Comparison of ENCODE assay signal across 8 mouse cellular contexts in genomic region chr5:108462446-108462845, GRCm38 (mm10). TPM values are rescaled to one million over a fixed set of nuclear protein-coding genes. Genes with fewer than 3 reads are reported as not detected.
DNase-seq lines count a peak whose midpoint lies in the region; ATAC-seq and TF ChIP-seq lines count a peak whose summit lies in the region.

No protein-coding gene starts in this region.

- 28% methylated on average over 4 of the region's 4 CpGs for WGBS in kidney, embryonic 14.5 days
- WGBS in intestine, embryonic 16.5 days = 32% methylated on average over 4 of the region's 4 CpGs

- H3K4me1 ChIP-seq in kidney, embryonic 14.5 days (ENCODE audit: control insufficient read depth, insufficient read depth, low read length) = peaks cover 17% of the 10 kb centered on the region; the same call in 1 of the 2 replicates
- H3K4me1 ChIP-seq in intestine, embryonic 16.5 days (ENCODE audit: control insufficient read depth, insufficient read depth, low read length) = peaks cover 16% of the 10 kb centered on the region

- H3K27ac ChIP-seq in kidney, embryonic 14.5 days (ENCODE audit: low read depth, low read length) = no peak overlapping the region; the same call in 1 of the 2 replicates
- H3K27ac ChIP-seq in intestine, embryonic 16.5 days (ENCODE audit: low read length) = peak overlapping the region; percentile 24; the same call in 1 of the 2 replicates

- ATAC-seq in kidney, embryonic 14.5 days (ENCODE audit: low FRiP score, low TSS enrichment) = no peak
- ATAC-seq in intestine, embryonic 16.5 days = no peak
- ATAC-seq in erythroid progenitor cell, adult 5-6 weeks (replicated peaks; ENCODE audit: low FRiP score, poor library complexity, severe bottlenecking) = no peak

- H3ac ChIP-seq in myocyte (ENCODE audit: control insufficient read depth, insufficient read length) = peak overlapping the region; percentile 96

- no peaks in the 10 kb centered on the region for H3K27me3 ChIP-seq in kidney, embryonic 14.5 days (ENCODE audit: control insufficient read depth, insufficient read depth, low read length)
- H3K27me3 ChIP-seq in intestine, embryonic 16.5 days (replicated peaks; ENCODE audit: control insufficient read depth, insufficient read depth, low read length) = no peaks in the 10 kb centered on the region
- no peaks in the 10 kb centered on the region for H3K27me3 ChIP-seq in myocyte (ENCODE audit: control insufficient read depth, insufficient read depth, insufficient read length)

- peak; percentile 34 for TF ChIP-seq POLR2A in myocyte (IDR thresholded peaks at IDR 0.05; ENCODE audit: insufficient read length, low read depth)

- H3K9me3 ChIP-seq in kidney, embryonic 14.5 days (ENCODE audit: control insufficient read depth, low read length) = no peaks in the 10 kb centered on the region
- H3K9me3 ChIP-seq in intestine, embryonic 16.5 days (ENCODE audit: control insufficient read depth, low read length) = no peaks in the 10 kb centered on the region

- H3K4me2 ChIP-seq in kidney, embryonic 14.5 days (replicated peaks; ENCODE audit: low read depth, low read length) = peak overlapping the region; percentile 96
- H3K4me2 ChIP-seq in intestine, embryonic 16.5 days (ENCODE audit: low read depth, low read length) = peak overlapping the region; percentile 82
- peak overlapping the region; percentile 99 for H3K4me2 ChIP-seq in myocyte (ENCODE audit: low read depth)

- DNase-seq in kidney, postnatal 36 days = no peak
- peak; percentile 5 for DNase-seq in embryo, embryonic 10.5 days (ENCODE audit: low spot score)
- DNase-seq in adrenal gland, postnatal 36 days = no peak
- DNase-seq in urinary bladder, postnatal 25 days (ENCODE audit: low spot score) = no peak

- H3K9ac ChIP-seq in kidney, embryonic 14.5 days (ENCODE audit: low read depth, low read length) = peak overlapping the region; percentile 98
- H3K9ac ChIP-seq in intestine, embryonic 16.5 days (ENCODE audit: low read depth, low read length) = peak overlapping the region; percentile 99

- H3K36me3 ChIP-seq in kidney, embryonic 14.5 days (ENCODE audit: control insufficient read depth, insufficient read depth, low read length) = no peaks in the 10 kb centered on the region
- no peaks in the 10 kb centered on the region for H3K36me3 ChIP-seq in intestine, embryonic 16.5 days (ENCODE audit: control insufficient read depth, insufficient read depth, low read length)
- H3K36me3 ChIP-seq in myocyte (ENCODE audit: control insufficient read depth, insufficient read depth) = no peaks in the 10 kb centered on the region

- peaks cover 62% of the 10 kb centered on the region for H3K79me2 ChIP-seq in myocyte (ENCODE audit: control insufficient read depth, insufficient read depth)

- peak overlapping the region; percentile 97 for H3K4me3 ChIP-seq in kidney, embryonic 14.5 days (ENCODE audit: low read length)
- H3K4me3 ChIP-seq in intestine, embryonic 16.5 days (ENCODE audit: low read length) = peak overlapping the region; percentile 95
- peak overlapping the region; percentile 92 for H3K4me3 ChIP-seq in myocyte

TF ChIP-seq in myocyte, 11 proteins besides CTCF, POLR2A, EP300 and RAD21:
- TF ChIP-seq E2F4 (IDR thresholded peaks at IDR 0.05; ENCODE audit: insufficient read depth) (no peak), TCF12 (IDR thresholded peaks at IDR 0.05; ENCODE audit: insufficient read depth, poor library complexity, severe bottlenecking) (no peak), MYOG (IDR thresholded peaks at IDR 0.05; ENCODE audit: control insufficient read depth in 1 of 3, insufficient read depth in 1 of 3, insufficient read length in 2 of 3, low read depth in 2 of 3) (no peak), REST (IDR thresholded peaks at IDR 0.05; ENCODE audit: insufficient read depth, insufficient read length) (no peak), POLR2AphosphoS2 (IDR thresholded peaks at IDR 0.05; ENCODE audit: insufficient read length, low read depth) (peak; percentile 12), TCF3 (IDR thresholded peaks at IDR 0.05; ENCODE audit: insufficient read length, low read depth) (no peak)

RNA-seq across cellular contexts. Expression of gene Pcgf3, which starts 1.4 kb away (rescaled TPM):
- 17.2 and 28.2 TPM in 2 replicates for polyA plus RNA-seq in kidney, embryonic 14.5 days (2014; fragmentation: Nextera tagmentation; extraction: Ambion mirVana)
- polyA plus RNA-seq in intestine, embryonic 16.5 days (2015; fragmentation: Nextera tagmentation; extraction: Ambion mirVana) = 12.7 and 15.5 TPM in 2 replicates
- 19.7 TPM for polyA plus RNA-seq in myocyte (2012; fragmentation: generic; extraction: Trizol)
- 17.2 and 21.3 TPM in 2 replicates for total RNA-seq in erythroid progenitor cell, adult 5-6 weeks (2015; ENCODE audit: low replicate concordance)
- 9.0 and 10.4 TPM in 2 replicates for total RNA-seq in erythroid progenitor cell, adult 5-6 weeks (2017; ENCODE audit: low replicate concordance)
- total RNA-seq in adrenal gland, postnatal 36 days (2021) = 10 to 100 TPM; 37.6 to 39.6 TPM

RNA-seq across cellular contexts. Expression of gene Mfsd7a, which starts 13.8 kb away (rescaled TPM):
- polyA plus RNA-seq in kidney, embryonic 14.5 days (2014; fragmentation: Nextera tagmentation; extraction: Ambion mirVana) = 0.30 and 0.40 TPM in 2 replicates
- polyA plus RNA-seq in intestine, embryonic 16.5 days (2015; fragmentation: Nextera tagmentation; extraction: Ambion mirVana) = 0.38 and 0.55 TPM in 2 replicates
- 17.1 TPM for polyA plus RNA-seq in myocyte (2012; fragmentation: generic; extraction: Trizol)
- total RNA-seq in erythroid progenitor cell, adult 5-6 weeks (2015; ENCODE audit: low replicate concordance) = not detected in 2 replicates
- total RNA-seq in erythroid progenitor cell, adult 5-6 weeks (2017; ENCODE audit: low replicate concordance) = 1.0 TPM in 1 of 2 replicates, not detected in the other
- 1 to 10 TPM; 1.0 to 1.3 TPM for total RNA-seq in adrenal gland, postnatal 36 days (2021)

RNA-seq across cellular contexts. Expression of gene Atp5k, which starts 28.2 kb away (rescaled TPM):
- polyA plus RNA-seq in kidney, embryonic 14.5 days (2014; fragmentation: Nextera tagmentation; extraction: Ambion mirVana) = 398 and 564 TPM in 2 replicates
- 440 and 455 TPM in 2 replicates for polyA plus RNA-seq in intestine, embryonic 16.5 days (2015; fragmentation: Nextera tagmentation; extraction: Ambion mirVana)
- polyA plus RNA-seq in myocyte (2012; fragmentation: generic; extraction: Trizol) = 1,348 TPM
- 82.6 and 126 TPM in 2 replicates for total RNA-seq in erythroid progenitor cell, adult 5-6 weeks (2015; ENCODE audit: low replicate concordance)
- total RNA-seq in erythroid progenitor cell, adult 5-6 weeks (2017; ENCODE audit: low replicate concordance) = 60.6 and 96.3 TPM in 2 replicates
- total RNA-seq in adrenal gland, postnatal 36 days (2021) = 100 to 1,000 TPM; 374 to 446 TPM

Comparison
In these comparisons a context has a peak if more than half of its experiments do, and no peak if none do; other contexts are left out.
1. RNA of gene Mfsd7a, which starts 13.8 kb away (polyA plus RNA-seq): 17.1 TPM in myocyte (single experiment); 0.38 to 0.55 TPM in intestine, embryonic 16.5 days and 0.30 to 0.40 TPM in kidney, embryonic 14.5 days; every median in the first group is over 10 times any median in the second.
2. Peak in every context shown above with its lines, with median percentiles within 50 percentile points of each other: H3K4me2 ChIP-seq and H3K4me3 ChIP-seq.